Mouse (Mus musculus) CD4-positive, CD25-positive, alpha-beta regulatory T cell, adult 4 months (primary cell): ENCODE measurements around the gene Gnaq. TPM values are rescaled to one million over a fixed set of nuclear protein-coding genes. Genes with fewer than 3 reads are reported as not detected.
"Not testable (repeated sequence)": the region's sequence is repeated elsewhere in the genome, so short reads cannot be mapped to it uniquely, and the experiment has no call there.

Experiments used
- ATAC-seq: one replicate; pipeline ENCODE4 v1.8.0; 2017
- polyA plus RNA-seq, 2 experiments: library from polyadenylated mRNA; unstranded; fragments of 100-300 nt; shearing (Covaris generic); gene quantifications; one replicate each; pipeline ENCODE4 v1.2.1; 2017

Gene Gnaq
- polyA plus RNA-seq, 2 experiments from 2014 or later = 19.3 to 37.7 TPM

DNA sequence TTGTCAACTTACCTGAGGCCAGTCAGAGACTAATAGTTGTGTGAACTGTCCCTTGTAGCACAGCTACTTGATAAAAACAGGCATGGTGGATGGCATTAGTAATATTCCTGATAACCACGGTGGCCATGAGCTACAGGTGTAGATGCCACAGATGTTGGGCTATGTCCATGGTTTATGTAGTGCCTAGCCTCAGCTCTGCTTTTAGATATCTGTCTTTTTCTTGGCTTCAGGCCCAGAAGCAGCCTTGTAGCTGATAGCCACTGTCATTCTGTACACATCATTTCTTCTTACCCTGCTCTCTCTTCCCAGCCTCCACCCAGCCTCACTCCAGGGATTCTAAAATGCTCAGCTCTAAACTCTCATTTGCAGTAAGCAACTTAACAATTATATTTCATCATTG is 128.3 kb downstream of the Gnaq start:
- ATAC-seq = no peak

DNA sequence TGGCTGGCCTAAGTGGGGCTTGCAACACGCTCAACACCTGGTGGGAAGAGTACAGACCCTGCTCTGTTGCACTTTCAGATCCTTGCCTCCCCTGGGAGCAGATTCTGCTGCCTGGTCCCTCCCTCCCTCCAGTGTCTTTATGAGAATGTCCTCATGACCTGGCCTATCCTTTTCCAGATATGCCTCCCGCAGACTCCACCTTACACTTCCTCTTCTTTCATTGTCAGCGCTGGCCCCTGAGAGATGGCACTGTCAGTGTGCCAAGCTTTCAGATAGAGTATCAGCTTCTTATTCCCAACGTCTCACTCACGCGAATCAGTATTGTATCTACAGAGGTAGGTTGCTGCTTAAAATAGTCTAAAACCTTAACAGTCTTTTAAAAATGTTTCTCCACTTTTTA is 129.0 kb downstream of the Gnaq start:
- ATAC-seq = no peak

DNA sequence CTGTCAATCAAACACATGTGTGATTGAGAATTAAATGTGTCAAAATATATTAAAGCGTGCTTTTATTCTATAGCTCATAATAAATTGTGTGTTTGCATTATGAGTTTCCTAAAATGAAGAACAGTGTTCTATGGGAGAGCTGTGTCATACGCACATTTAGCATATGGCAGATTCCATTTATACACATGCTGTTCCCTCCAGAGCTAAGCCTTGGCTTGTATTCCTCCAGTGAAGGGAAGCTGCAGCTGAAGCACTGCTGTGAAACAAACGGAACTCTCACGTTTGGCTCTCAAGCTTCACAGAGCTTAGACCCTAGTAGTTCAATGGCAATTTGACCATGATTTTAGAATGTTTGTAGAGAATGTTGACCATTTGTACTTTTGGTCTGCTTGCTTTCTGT is 129.7 kb downstream of the Gnaq start:
- no peak for ATAC-seq

DNA sequence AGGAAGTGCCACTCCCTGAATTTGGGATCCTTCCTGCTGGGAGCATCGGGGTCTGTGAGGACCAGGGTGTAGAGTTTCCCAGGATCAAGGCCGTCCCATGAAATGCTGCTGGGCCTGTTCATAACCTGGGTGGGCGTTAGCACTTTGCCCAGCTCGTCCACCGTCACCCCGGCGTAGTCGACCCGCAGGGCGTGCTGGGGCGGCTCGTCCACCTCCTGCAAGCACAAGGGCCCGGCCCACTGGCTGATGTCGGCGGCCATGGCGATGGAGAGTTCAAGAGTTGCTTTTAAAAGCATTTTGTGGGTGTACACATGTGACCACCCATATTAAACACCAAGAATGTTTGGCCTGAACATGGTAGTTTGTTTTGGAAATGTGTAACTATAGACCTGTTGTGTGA is 134.7 kb downstream of the Gnaq start:
- ATAC-seq = not testable (repeated sequence)

DNA sequence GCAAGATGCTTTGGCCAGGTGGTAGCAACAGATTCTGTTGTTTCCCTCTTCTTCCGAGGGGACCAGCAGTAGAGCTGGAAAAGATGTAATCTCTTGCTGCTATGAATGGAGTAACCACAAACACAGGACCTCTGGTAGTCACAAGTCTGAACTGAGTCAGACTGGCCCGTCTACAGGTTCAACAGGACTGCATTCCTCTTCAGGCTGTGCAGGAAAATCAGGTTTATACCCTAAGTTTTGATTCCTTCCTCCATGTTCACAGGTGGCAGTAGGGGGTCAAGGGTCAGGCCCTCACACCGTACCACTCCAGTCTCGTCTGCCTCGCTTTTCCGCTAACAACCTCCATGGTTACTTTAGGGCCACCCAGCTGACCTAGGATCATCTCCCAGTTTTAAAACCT is 137.6 kb downstream of the Gnaq start:
- ATAC-seq = no peak

DNA sequence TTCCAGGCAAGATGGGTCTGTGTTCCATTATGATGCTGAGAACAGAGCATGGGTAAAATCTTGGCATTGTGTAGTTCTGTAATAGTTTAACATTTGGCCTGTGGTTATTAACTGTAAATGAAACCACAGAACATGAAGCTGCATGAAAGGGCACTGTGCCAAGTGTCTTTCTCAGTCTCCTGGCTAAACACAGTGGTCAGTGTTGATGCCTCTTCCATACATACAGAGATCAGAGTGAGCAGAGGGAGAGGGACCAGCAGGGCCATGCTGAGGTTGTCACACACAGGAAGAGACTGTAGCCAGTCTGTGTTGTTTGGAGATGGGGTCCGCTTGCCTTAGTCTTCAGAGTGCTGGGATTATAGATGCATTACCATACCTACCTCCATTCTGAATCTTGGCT is 138.4 kb downstream of the Gnaq start:
- no peak for ATAC-seq

DNA sequence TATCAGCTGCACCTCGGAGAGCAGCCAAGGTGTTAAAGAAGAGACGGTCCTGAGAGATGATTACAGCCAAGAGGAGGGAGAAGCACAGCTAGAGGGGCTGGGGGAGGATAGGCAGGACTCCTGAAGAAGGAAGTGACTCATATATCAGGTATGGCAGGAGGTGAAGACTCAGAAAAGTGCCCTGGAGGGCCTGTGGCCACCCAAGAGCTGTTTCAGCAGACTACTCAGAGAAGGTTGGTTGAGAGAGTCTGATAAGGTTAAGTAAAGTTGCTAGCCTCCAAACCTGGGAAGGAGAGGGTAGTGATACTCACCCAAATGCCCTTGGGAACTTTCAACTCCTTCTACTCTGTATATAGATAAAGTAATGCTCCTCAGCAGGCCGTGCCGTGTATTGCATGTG is 140.4 kb downstream of the Gnaq start:
- no peak for ATAC-seq

DNA sequence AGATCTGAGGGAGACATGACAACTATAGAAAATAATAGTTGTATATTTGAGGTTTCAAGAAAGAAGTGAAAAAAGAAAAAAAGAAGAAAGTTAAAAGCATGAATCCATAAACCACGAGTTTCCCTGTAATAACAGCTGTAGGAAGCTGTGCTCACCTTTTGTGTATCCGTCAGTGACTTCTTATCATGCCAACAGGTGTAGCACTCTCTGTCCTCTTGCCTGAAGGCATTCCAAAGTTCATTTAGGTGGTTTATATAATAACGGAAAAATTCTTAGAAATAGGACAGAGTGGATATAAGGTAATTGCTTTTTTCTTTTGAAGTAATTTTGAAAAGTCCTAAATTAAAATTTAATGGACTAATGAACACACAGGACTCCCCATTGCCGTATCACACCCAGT is 147.6 kb downstream of the Gnaq start:
- no peak for ATAC-seq

DNA sequence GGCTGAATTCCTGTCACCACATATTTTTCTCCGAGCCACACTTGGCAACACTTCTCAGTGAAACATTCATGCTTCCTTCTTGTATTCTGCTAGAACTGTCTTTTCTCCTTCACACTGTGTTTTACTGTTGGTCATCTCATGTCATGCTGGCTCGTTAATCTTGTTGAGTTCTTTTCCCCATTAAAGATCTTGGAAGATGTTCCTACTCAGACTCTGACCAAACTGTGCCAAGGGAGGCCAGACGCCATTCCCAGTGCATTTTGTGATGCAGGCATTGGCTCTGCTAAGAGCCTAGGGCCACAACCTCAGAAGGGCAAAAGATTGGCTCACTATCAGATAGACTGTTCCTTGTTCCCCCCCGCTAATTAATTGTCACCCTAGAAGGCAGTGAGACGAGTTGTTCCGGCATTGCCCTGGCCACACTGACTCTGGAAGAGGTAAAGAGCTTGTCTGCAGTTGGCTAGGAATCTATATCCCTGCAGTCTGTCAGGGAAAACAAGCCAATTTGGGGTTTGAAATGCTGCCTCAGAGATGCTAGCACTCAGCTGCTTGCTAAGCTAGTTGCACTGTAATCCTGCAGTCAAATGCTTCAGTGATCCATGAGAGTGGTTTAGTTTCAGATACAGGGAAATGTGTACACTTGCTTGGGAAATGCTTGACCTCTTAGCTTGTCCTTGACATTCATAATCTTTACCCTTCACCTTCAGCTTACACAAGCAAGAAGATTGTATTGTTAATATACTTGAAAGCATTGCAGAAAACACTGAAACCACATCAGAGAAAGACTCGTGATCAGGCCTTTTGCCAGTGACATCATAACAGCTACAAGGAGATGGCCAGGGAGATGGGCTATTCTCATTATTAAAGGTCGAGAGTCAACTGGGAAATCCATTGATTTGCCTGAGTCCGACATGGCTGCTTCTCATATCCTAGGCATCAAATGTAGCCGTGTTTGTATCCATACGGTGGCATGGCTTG is 152.7 kb downstream of the Gnaq start:
- no peak for ATAC-seq

DNA sequence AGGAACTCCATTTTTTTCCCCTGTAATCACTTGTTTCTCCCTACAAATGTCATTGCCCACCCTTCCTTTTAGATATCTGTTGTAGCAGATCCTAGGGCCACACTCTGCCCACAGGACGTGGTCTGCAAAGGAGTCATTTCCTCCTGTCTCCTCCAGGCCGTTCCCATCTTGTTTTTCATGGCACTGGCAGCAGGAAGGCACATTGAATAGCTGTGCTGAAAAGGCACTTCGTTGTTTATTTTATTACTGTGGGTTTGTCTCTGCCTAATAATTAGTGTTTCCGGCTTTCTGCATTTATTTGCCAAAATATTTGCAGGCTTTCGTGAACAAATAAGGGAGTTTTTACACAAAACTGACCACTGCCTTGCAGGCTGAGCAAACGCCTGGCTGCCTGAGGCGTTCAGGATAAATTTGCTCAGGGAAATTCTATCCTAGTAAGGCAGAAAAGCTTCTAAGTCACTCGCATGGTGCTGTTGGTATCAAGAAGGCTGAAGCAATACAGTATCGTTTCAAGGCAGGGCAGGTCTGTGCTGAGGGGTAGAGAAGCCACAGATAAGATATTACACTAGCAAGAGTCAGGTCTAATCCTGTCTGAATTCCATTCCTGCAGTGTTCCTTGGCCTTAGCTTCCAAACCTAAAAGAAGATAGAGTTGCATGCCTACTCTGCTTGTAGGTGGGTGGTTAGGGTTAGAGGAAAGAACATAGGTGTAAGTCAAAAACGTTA is 154.0 kb downstream of the Gnaq start:
- ATAC-seq = no peak

DNA sequence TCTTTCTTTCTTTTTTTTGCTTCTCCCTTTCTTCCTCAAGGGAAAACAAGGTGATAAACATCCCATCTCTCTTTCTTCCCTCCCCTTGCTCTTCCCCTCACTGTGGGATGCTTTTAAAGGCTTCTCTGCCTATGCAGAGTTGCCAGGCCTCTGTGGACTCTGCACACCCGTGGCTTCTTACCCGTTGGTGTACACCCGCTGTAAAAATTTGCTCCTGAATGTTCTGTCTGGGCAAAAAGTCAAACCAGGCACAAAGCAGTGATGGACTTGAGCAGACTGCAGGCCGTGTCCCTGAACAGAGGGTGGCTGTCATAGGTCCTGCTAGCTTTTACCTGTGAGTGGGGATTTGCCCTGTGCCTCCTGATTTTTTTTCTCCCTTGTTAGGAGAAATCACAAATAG is 154.7 kb downstream of the Gnaq start:
- no peak for ATAC-seq

DNA sequence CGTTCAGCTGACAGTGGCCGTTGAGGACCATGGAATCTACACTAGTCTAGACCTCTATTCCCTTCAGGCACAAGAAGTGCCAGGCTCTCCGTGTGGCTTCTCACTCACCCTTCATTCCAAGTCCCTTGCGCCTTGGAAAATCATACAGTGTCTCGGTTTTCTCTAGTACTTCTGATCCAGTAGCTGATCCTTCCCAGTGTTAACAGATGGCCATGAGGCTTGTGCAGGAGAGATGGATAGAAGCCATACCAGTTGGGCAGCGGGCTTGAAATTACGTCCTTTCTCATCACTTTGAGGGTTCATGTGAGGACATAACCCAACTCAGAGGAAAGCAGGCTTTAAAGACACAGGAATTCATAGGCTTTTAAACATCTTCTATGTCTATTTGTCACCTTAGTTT is 155.3 kb downstream of the Gnaq start:
- ATAC-seq = no peak

DNA sequence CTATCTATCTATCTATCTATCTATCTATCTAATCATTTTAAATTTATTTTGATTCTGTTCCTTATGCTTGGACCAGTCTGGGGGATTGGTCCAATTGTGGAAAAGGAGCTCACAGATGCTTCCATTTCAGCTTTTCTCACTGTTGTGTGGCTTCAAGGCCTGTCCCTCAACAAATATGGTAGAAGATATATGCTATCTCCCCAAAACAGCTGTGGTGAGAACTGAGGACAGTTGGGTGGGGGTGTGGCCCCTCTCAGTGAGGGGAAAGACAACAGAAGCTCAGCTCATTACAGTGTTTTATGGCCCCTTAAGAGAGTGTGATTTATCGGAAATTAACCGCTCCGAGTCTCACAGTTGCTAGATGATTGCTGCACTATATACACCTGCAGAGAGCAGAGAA is 158.5 kb downstream of the Gnaq start:
- no peak for ATAC-seq

DNA sequence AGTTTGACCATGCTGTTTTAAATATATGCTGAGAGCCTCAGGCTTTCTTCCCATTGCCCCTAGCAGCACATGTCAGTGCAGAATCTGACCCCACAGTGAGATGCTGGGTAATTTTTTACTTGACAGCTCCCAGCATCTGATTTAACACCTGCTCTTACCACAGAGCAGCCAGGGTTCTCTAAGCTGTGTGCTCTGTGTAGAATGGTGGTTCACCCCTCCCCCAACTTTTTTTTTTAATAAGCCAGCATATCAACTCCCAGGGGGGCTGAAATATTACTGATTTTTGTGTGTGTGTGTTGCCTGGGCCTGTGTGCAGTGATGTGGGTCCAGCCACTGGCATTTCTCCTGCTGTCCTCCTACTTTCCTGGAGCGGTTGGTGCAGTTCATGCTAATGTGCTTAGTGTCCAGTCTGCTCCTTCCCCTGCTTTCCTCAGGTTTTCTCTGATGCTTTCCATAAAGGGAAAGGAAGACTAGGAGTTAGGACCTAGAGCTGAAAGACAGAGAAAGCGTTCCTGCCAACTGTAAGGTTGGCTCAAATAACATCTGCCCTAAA is 159.5 kb downstream of the Gnaq start:
- ATAC-seq = no peak

DNA sequence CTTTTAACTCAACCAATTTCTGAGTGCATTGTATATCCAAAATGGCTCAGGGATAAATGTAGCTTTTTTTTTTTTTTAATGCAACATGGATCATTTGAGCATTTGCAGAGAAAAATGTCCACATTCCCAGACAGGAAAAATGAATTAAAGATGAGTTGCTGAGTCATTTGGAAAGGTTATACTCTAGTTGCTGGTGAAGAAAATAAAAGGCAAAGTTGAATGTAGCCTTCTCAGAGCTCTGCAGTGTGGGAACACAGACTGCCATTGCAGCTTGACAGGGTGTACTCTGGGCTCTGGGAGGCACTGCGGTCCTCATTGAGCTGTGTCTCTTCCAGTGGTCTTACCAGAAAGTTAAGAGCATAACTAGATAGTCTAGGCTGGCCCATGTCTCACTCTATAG is 160.3 kb downstream of the Gnaq start:
- ATAC-seq = no peak

DNA sequence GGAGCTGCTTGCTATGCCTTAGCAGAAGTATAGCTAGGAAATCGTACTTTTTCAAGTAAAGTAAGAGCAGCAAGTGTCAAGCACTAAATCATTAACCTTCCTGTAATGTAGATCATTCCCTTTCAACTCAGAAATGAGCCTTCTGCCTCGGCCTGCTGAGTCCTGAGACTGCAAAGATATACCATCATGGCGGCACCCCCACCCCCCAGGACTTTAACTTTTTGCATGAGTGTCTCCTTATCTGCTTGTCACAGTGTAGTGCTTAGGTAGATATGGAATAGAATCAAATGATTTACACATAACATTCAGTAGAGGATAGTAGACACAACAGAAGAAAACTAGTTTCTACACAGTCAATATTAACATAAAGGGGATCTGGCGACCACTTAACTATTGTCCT is 167.8 kb downstream of the Gnaq start:
- no peak for ATAC-seq

DNA sequence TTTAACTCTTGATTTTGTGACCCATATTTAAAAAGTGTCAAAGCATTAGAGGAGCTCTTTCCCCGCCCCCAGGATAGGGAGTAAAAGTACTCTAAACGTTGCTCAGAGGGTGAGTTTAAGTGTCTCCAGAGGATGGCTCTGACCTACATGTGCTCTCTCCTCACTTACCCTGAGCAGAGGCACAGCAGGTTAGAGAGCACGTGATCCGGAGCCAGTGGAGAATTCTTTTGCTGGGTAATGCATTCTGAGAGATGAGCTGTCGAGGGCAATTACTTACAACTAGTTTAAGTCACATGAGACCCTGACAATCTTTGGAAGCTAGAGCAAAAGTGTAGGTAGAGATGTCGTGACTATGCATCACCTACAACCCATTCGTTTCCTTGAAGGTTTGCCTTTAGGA is 168.7 kb downstream of the Gnaq start:
- no peak for ATAC-seq

DNA sequence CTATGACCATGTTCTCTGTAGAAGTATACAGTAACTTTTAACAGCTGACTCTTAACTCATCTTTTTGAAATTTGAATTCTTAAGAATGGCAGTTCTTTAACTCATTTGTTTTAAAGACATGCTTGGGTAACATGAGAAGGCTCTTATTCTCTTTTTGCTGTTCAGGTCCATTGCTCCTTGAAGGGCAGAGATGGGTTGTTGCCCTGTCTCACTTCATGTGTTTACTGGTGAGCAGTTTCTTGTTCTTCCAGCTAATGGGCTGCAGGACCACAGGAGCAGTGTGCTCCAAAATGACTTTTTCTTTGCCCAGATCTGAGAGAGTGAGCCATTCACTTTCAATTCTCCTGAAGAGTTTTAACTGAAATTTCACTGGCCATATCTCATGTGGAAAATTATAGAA is 176.4 kb downstream of the Gnaq start:
- ATAC-seq = no peak

DNA sequence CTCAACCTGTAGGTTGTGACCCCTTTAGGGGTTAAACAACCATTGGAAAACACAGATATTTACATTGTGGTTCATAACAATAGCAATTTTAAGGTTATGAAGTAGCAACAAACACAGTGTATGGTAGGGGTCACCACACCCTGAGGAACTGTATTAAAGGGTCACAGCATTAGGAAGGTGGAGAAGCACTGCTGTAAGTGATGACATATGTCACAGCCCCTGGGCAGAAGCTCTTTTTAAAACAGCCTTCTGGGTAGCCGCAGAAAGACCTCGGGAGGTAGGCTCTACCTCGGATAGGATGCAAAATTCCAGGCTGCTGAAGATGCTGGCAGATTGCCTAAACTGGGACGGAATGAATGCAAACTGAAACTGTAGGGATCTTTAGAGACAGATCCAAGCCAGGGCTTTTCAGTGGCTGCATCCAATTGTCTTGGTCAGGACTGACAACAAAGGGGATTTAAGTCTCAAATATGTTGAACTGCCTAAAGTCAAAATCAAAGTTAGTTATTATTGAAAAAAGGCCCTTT is 181.7 kb downstream of the Gnaq start:
- no peak for ATAC-seq

DNA sequence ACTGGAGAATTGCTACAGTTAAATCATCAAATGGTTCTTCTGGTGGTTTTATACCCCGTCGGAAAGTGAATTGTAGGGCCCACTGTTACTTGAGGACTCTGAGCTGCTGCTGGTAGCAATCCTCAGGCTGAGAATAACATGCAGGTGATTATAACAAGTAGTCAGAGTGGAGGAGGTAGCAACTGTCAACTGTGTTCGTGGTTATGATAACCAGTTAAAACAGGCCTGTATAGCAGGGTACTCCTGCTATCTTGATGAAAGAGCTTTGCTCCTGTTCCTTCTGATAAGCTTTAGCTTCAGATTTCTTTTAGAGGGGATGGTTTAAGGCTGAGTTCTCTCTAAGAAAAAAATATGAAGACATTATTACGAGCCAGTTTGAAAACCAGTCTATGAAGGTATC is 182.9 kb downstream of the Gnaq start:
- ATAC-seq = no peak

DNA sequence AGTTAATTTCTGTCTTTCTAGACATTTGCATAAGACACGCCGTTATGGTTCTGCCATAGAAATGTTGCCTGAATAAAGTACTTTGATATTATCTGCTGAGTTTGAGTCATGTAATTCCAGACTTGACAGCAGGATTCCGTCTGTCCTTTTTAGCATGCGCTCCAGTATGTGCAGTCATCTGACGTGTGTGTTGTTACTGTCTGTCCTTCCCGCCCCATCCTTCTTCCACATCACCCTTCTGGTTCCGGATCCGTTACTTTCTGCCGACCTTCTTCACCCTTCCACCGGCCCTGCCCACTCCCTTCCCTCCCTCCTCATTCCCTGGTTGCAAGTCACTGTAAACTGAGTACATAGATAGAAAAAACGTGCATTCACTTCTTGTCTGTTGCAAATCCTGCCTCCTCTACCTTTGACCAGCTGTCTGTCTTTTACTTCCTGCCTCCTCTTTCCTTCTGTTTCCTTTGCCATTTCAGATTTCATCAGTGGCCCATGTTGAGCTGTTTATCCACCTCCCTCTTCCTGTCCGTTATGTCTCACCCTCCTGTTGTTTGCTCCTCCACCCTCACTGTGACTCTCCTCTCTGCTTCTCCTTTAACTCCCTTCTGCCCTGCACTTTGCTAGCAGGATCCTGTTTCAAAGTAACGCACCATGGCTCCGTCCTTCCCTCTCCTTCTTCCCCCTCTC is 185.6 kb downstream of the Gnaq start:
- ATAC-seq = no peak

DNA sequence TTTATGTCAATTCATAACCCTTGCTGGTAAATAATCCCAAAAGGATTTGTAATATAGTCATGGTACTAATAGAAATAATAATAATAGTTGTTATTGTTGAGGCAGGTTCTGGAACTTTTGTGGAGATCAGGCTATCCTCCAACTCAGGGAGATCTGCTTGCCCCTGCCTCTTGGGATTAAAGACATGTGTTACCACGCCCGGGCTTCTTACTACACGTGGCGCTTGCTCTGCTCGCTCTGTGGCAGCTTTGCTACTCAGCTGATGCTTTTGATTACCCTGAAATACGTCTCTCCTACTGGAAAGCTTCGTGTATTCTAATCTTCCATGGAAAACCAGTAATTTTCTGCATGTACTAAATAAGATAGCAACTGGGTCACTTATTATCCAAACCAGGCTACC is 187.4 kb downstream of the Gnaq start:
- ATAC-seq = no peak

DNA sequence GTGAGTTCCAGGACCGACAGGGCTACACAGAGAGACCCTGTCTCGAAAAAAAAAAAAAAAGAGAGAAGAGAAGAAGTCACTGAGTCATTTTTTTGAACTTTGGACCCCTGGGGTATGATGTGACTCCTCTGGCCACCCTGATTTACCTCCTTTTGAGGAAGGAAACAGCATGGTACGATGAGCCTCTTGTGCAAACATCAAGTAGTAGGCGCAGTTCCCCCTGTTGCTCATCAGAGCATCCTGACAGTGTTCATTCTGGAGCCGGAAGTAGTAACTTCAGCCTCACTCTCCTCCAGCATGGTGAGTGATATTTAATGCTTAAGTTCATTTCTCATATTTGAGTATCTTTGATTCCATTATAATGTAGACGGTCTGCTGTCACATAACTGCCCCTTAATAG is 190.4 kb downstream of the Gnaq start:
- no peak for ATAC-seq
